Mouse (Mus musculus) frontal cortex, postnatal 25 days (tissue): ENCODE results near the gene Rdh16f1.
"Not testable (repeated sequence)": the region's sequence is repeated elsewhere in the genome, so short reads cannot be mapped to it uniquely, and the experiment has no call there.

ENCODE experiments used
- DNase-seq, 2 experiments: peaks; one replicate each; pipeline ENCODE4 v3.0.0; 2022; ENCODE audit warnings: low spot score in 2 of 2

The Rdh16f1 gene

DNA sequence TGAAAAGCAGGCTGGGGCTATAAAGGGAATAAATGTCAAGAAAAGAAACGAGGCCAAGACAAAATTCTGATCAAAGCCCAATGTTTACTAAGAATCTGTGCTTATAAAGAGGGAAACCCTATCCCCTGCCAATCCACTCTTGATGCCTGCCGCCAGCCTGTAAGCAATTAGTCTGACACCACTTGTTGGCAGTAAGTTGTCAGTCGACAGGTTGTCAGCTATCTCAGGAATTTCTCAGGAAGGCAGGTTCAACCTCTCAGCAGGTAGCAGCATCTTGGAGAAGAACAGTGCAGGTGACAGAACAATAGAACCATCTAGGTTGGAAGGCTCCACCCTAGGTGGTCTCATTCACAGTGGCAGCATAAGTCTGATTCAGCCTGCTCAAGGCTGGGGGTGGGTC lies 69.5 kb downstream of the Rdh16f1 start:
- DNase-seq: no peak

- not testable (repeated sequence) for DNase-seq
These were observed 74.6 kb downstream of the Rdh16f1 start for GRCm38 (mm10) chr10:127834186-127834585.

DNA sequence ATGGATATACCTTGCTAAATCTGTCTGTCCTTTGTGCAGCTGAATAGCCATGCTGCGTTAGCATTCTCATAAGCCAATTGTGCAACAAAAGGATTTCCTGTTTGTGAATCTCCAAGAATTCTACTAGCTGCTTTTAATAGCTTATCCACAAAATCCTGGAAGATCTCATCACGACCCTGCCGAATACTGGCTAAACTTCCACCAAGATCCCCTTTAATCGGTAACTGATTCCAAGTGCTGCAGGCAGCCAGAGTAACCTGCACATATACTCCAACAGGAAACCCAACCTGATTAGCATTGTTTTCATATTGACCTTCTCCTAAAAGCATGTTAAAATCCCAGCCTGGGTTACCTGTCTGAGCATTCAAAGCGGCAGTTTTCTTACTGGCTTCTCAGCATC lies 75.7 kb downstream of the Rdh16f1 start:
- DNase-seq: no peak

GRCm38 (mm10) chr10:127837793-127838192 lies 78.2 kb downstream of the Rdh16f1 start:
- DNase-seq: not testable (repeated sequence)

DNA sequence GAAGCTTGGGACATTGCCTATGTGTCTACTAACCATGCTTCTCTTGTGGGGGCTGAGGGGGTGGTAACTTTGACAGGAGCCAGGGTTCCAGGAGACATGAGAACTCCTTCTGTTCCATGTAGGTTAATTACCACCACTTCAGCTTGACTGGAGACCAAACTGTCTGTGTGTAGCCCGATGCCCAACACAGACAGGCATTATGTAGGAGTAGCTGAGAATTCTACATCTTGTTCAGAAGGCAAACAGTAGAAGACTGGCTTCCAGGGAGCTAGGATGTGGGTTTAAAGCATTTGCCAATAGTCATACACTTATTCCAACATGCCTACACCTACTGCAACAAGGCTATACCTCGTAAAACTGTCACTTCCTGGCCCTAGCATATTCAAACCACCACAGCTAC lies 79.0 kb downstream of the Rdh16f1 start:
- no peak for DNase-seq

GRCm38 (mm10) chr10:127840776-127841175 lies 81.2 kb downstream of the Rdh16f1 start:
- DNase-seq: no peak
